Mouse (Mus musculus): Measurements from ENCODE around the gene Nrip3.

Nrip3 gene

GRCm38 (mm10) chr7:109781470-109782203 lies at the start of gene Nrip3:
Gene Nrip3 (minus strand): TSS chr7:109782025.
- peak; percentile 42 for DNase-seq (ENCODE audit: low read depth, low spot score)

- no peak for DNase-seq (ENCODE audit: low read depth, low spot score)
These were observed 49.6 kb upstream of the Nrip3 start for GRCm38 (mm10) chr7:109831376-109831775.

DNA sequence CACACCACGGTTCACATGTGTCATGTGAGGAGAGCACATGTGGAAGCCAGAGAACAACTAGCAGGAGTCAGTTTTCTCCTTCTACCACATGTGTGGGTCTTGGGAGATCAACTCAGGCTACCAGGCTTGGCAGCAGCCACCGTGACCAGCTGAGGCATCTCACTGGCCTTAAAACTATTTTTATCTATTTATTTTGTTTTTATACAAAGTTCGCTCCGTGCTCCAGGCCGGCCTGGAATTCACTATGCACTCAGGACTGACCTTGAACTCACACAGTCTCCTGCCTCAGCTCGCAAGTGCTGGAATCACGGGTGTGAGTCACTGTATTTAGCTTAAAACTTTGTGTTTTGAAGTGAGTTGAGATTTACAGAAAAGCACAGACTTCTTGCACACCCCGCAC lies 45.1 kb upstream of the Nrip3 start:
- DNase-seq (ENCODE audit: low read depth, low spot score) = no peak

DNA sequence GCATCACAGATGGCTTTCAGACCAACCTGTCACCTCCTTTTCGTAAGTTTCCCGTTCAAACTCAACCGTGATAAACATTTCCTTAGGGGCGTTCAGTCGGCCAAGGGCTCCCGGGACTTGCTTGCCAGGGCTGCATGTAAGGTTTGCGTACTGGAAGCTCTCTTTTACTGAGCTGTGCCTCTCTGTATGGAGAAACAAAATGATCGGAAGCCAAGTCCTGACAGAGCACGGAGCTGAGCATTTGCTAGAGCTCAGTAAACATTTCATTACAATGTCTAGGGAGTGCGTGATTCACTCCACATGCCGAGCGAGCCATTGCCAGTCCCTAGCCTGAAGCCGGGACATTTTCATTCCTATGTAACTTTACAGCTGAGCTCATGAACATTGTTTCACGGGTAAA lies 43.5 kb upstream of the Nrip3 start:
- no peak for DNase-seq (ENCODE audit: low read depth, low spot score)

GRCm38 (mm10) chr7:109818600-109818999 lies 36.8 kb upstream of the Nrip3 start:
- DNase-seq (ENCODE audit: low read depth, low spot score) = no peak

DNA sequence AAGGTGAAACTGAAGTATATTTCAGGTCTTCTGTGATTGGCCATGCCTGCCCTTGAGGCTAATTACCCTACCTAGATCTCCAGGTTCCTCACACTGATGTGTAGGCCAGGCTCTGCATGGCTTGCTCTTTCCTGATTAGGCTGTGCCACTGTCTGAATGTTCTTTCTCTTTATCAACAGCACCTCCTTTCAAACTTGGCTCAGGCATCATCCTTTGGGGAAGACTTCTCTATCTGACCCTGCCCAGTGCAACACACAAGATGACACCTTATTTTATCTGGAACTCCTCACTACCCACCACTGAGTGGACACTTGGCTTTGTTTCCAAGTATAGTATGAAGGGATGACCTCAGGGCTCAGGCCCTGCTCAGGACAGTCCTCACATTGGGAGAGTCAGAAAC lies 36.1 kb upstream of the Nrip3 start:
- no peak for DNase-seq (ENCODE audit: low read depth, low spot score)

GRCm38 (mm10) chr7:109813330-109814140 lies 31.7 kb upstream of the Nrip3 start:
- no peak for DNase-seq (ENCODE audit: low read depth, low spot score)

- no peak for DNase-seq (ENCODE audit: low read depth, low spot score)
These were observed 26.0 kb upstream of the Nrip3 start for GRCm38 (mm10) chr7:109807616-109808485.

- no peak for DNase-seq (ENCODE audit: low read depth, low spot score)
These were observed 23.0 kb upstream of the Nrip3 start for GRCm38 (mm10) chr7:109804843-109805242.

- DNase-seq (ENCODE audit: low read depth, low spot score) = no peak
These were observed 22.5 kb upstream of the Nrip3 start for GRCm38 (mm10) chr7:109804355-109804754.

DNA sequence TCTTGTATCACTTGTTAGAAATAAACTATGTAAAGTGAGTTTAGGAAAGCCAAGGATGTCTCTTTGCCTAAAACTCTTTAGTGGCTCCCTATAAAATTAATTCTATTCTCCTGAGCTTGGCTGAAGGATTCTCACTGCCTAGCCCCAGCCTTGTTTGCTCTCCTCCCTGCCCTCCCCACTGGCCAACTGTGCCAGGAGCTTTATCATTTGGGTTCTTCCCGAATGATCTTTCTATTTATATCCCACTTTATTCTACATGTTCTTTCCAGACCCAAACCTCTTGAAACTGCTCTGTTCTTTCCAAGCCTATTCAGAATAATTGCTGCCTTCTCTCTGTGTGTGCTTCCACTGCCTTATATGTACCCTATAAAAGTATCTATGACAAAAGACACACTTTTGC lies 21.7 kb upstream of the Nrip3 start:
- no peak for DNase-seq (ENCODE audit: low read depth, low spot score)

DNA sequence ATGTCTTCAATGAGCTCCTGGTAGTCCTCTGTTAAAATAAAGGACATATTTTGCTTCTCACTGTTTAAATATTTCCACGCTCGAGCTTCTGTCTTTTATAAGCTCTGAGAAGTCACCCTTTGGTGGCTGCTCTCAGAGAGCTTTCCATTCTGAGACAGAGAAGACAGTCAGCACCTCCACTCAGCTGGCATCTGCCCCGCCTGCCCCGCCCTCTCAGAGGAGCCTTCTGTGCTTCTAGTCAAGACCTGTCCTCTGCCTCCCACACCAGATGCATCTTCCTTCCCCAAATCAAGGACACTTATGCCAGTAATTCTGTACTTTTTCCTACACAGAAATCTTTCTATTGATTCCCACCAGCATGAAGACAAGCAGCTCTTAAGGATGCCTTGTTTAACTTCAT lies 18.8 kb upstream of the Nrip3 start:
- DNase-seq (ENCODE audit: low read depth, low spot score) = no peak

DNA sequence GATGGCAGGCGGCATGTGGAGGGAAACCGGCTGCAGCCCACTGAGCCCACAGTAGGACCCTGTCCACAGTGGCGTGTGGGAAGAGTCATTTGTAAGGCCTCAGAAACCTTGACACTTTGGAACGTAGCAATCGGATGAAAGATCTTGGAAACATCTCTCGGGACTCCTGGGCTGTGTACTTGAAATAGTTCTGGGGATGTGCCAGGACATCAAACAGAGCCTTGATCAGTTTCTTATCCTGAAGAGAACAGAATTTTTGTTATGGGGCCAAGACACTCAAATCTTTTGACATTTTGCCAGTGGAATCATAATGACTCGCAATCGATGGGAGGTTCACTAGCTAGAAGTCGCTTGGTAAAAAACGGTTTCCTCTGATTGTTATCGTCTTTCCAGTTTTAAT lies 17.3 kb upstream of the Nrip3 start:
- DNase-seq (ENCODE audit: low read depth, low spot score) = no peak

DNA sequence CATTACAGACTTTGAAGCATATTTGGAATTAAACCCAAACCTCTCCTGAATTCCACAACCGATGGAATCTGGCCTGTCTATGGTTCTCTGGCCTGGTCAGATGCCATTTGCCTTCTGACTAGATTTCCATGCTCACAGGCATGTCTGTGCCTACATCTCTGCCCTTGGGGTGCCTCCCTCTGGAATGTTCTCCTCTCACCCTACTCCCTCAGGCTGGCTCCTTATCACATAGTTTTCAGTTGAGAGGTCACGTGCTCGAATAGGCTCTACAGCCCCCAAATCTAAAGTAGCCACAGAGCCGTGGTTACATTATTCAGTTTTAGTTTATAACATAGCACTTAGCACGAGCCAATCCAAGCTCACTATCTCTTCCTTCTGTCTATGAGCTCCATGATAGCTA lies 13.7 kb upstream of the Nrip3 start:
- DNase-seq (ENCODE audit: low read depth, low spot score) = no peak

DNA sequence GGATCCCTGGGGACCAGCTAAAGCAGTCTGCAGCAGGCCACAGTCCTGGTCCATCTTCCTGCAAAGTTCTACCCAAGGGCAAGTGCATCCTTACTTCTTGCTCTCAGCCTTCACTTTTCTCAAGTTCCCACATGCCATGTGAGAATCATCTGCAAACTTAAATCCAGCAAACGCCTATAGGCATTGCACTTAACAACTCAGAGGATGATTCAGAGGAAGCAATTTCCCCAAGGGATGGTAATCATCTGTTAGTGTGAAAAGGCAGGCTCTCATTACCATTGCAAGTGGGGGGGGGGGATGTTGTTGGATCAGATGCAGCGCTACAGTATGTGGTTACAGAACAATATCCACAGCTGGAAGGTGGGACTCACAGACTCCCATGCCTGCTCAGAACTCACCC lies 12.7 kb upstream of the Nrip3 start:
- peak; percentile 35 for DNase-seq (ENCODE audit: low read depth, low spot score)

DNA sequence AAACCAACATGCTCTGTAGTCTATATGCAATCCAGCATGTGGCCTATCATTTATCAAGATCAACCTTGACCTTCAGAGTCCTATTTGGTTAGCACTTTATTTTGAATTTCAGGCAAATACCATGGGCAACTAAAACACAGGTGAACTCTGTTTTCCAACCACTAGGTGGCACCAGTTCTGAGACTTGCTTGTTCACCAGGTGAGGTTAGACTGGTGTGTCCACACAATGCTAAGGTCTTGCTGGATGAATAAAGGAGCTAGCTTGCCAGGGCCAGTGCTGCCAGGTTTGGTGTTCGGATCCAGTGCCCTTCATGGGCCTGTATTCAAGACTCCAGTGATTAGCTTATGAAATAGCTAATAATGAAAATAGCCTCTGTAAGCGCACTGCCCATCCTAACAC lies 10.9 kb upstream of the Nrip3 start:
- DNase-seq (ENCODE audit: low read depth, low spot score) = no peak

DNA sequence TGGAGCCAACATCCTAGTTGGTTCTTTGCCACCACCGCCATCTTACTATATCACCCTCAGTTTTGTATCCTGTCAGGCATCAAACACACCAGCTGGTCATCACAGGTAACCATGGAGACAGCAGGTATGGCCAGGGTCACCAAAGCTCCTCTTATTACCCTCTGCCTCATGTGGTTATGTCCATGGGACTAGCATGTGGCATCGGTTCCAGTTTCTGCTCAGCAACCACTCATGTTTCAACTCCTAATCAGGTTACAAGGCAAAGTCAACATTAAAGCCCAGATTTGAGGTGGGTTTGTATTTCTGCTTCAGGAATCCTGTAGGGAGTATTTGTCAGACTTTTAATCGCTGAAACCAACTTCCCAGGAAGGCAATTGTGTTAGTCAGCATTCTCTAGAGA lies 9.0 kb upstream of the Nrip3 start:
- DNase-seq (ENCODE audit: low read depth, low spot score) = no peak

GRCm38 (mm10) chr7:109787860-109788259 lies 6.0 kb upstream of the Nrip3 start:
- DNase-seq (ENCODE audit: low read depth, low spot score) = no peak

- no peak for DNase-seq (ENCODE audit: low read depth, low spot score)
These were observed 1.5 kb upstream of the Nrip3 start for GRCm38 (mm10) chr7:109783281-109783680.

DNA sequence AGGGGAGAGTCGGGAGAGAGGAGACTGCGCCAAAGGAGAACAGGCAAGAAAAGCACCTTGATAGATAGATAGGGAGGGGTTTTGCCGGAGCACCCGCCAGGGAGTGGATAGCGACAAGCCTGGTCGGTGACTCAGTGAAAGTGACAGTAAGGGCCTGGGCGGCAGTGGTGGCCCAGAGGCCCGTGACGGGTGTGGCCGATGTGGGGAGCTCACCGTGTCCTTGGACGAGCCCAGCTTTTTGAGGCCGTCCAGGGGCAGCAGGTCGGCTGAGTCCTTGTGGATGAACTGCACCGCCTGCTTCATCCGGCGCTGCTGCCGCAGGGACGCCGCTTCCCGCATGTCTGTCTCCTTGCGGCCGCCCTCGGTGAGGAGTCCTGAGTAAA lies 747 bp downstream of the Nrip3 start:
- DNase-seq (ENCODE audit: low read depth, low spot score) = no peak

GRCm38 (mm10) chr7:109772251-109772650 lies 9.6 kb downstream of the Nrip3 start:
- no peak for DNase-seq (ENCODE audit: low read depth, low spot score)

DNA sequence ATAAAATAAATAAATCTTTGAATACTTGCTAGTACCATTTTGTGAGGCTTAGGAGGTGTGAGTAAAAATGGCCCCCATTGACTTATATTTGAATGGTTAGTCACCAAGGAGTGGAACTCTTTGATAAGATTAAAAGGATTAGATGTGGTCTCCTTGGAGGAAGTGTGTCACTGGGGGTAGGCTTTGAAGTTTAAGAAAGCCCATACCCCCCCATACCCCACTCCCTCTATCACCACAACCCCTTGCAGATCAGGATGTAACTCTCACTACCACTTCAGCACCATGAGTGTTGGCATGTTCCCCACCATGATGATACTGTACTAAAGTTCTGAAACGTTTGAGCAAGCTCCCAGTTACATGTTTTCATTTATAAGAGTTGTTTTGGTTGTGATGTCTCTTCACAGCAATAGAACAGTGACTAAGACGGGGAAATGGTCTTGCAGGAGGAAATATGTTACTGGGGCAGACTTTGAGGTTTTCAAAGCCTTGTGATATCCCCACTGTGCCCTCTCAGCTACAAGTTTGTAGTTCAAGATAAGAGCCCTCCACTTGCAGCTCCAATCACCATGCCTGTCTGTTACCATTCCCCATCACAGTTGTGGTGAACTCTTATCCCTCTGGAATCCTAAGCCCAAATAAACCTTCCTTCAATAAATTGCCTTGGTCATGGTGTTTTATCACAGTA lies 13.0 kb downstream of the Nrip3 start:
- no peak for DNase-seq (ENCODE audit: low read depth, low spot score)

All from telencephalon, adult 2 months (tissue).